Mouse (Mus musculus) hindbrain, embryonic 14.5 days (tissue): ENCODE measurements at regions not wholly inside any gene's neighbourhood (a gene's known extent, or its start where the extent isn't known, plus 50 kb on each side); places are given as distances from the start of the nearest gene placed in this dataset. TPM values are rescaled to one million over a fixed set of nuclear protein-coding genes. Genes with fewer than 3 reads are reported as not detected.

Source experiments
- ATAC-seq: fragments of 200-750 bp; cut with Nextera tagmentation; 2 replicates; pipeline ENCODE4 v1.8.0; 2017; ENCODE audit warnings: moderate number of reproducible peaks, mild to moderate bottlenecking, moderate TSS enrichment, moderate library complexity; ENCODE audit not compliant: low FRiP score
- DNase-seq: peaks from one replicate; pipeline ENCODE4 v3.0.0-alpha.2; 2015; ENCODE audit warnings: low spot score
- H3K27ac ChIP-seq: fragments of 300-500 bp; sonication (generic); 2 replicates; pipeline ENCODE4 v1.5.1; 2014; ENCODE audit warnings: mild to moderate bottlenecking, moderate library complexity
- H3K27me3 ChIP-seq: fragments of 300-500 bp; sonication (generic); 2 replicates; pipeline ENCODE4 v1.6.1; 2014; ENCODE audit warnings: mild to moderate bottlenecking, low read length, mixed read lengths; ENCODE audit not compliant: control insufficient read depth, insufficient read depth
- H3K36me3 ChIP-seq: fragments of 300-500 bp; sonication (generic); replicated peaks from 2 replicates; pipeline ENCODE4 v1.6.1; 2014; ENCODE audit not compliant: control insufficient read depth, insufficient read depth
- H3K4me1 ChIP-seq: fragments of 300-500 bp; sonication (generic); replicated peaks from 2 replicates; pipeline ENCODE4 v1.6.1; 2014; ENCODE audit warnings: antibody characterized with exemption, low read length, mixed read lengths; ENCODE audit not compliant: control insufficient read depth, insufficient read depth
- H3K4me2 ChIP-seq: fragments of 300-500 bp; sonication (generic); replicated peaks from 2 replicates; pipeline ENCODE4 v1.6.1; 2014; ENCODE audit warnings: mild to moderate bottlenecking, moderate library complexity
- H3K4me3 ChIP-seq: fragments of 300-500 bp; sonication (generic); replicated peaks from 2 replicates; pipeline ENCODE4 v1.5.1; 2014; ENCODE audit warnings: mild to moderate bottlenecking, low read length
- H3K9ac ChIP-seq: fragments of 300-500 bp; sonication (generic); 2 replicates; pipeline ENCODE4 v1.6.1; 2014
- H3K9me3 ChIP-seq: fragments of 300-500 bp; sonication (generic); 2 replicates; pipeline ENCODE4 v1.6.1; 2016; ENCODE audit warnings: low read length; ENCODE audit not compliant: control insufficient read depth
- WGBS: fragments of 180-500 bp; shearing (Covaris S2); extraction: QIAGEN DNeasy Blood & Tissue Kit; methylation state at CpG from one replicate; pipeline ENCODE4 v1.1.7; 2014; 5-methylcytosine and 5-hydroxymethylcytosine counted together
- microRNA-seq: library from miRNA; unstranded; fragments of <30 nt; microRNA quantifications from one replicate; pipeline ENCODE4, GENCODE M21; 2016

DNA sequence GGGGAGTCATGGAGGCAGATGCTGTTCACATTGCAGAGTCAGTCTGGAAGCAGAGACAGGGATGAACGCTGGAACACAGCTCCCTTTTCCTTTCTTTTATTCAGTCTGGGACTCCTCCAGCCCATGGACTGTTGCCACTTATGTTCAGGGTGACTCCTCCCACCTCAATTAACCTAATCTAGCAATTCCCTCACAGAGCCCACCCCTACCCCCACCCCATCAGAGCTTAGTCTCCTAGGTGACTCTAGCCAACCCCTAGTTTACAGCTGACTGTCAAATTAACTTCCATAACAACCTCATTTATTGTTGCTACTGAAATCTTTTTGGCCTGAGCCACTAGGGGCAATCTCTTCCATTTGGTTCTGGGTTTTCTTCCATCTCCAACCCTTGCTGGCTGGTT, 85.2 kb upstream of the Fam19a5 start:
- DNase-seq (no peak), ATAC-seq (no peak)
- H3K9ac ChIP-seq: no peak overlapping the region
- H3K4me1 ChIP-seq: no peaks in the 10 kb centered on the region
- H3K27me3 ChIP-seq: no peaks in the 10 kb centered on the region
- H3K9me3 ChIP-seq: no peaks in the 10 kb centered on the region
- no peak overlapping the region for H3K27ac ChIP-seq
- no peak overlapping the region for H3K4me2 ChIP-seq
- no peaks in the 10 kb centered on the region for H3K36me3 ChIP-seq
- 17% methylated on average over 1 of the region's 1 CpGs for WGBS
- no peak overlapping the region for H3K4me3 ChIP-seq

DNA sequence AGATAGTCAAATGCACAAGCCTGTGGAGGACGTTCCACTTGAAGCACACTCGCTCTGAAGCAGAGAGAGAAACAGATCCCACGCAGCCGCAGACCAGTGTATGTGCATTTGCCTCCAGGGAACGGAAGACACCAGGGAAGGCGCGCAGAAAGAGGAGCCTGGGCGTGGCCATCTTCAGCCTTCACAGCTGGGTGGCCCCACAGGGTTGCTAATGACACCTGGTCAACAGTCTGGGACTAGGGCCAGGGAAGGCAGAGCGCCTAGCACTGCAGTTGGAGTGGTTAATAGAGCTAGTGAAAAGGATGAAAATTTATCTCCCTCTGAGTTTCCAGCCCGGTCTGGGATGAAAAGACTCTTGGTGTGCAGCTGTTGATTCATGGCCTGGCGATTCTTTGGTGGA, 67.9 kb upstream of the Fam19a5 start:
- no peak overlapping the region for H3K4me2 ChIP-seq
- ATAC-seq: no peak
- no peak for DNase-seq
- H3K9ac ChIP-seq: no peak overlapping the region
- H3K36me3 ChIP-seq: no peaks in the 10 kb centered on the region
- H3K9me3 ChIP-seq: no peaks in the 10 kb centered on the region
- 51% methylated on average over 11 of the region's 11 CpGs for WGBS
- H3K4me3 ChIP-seq: no peak overlapping the region
- H3K27me3 ChIP-seq: no peaks in the 10 kb centered on the region
- no peaks in the 10 kb centered on the region for H3K4me1 ChIP-seq
- no peak overlapping the region for H3K27ac ChIP-seq

DNA sequence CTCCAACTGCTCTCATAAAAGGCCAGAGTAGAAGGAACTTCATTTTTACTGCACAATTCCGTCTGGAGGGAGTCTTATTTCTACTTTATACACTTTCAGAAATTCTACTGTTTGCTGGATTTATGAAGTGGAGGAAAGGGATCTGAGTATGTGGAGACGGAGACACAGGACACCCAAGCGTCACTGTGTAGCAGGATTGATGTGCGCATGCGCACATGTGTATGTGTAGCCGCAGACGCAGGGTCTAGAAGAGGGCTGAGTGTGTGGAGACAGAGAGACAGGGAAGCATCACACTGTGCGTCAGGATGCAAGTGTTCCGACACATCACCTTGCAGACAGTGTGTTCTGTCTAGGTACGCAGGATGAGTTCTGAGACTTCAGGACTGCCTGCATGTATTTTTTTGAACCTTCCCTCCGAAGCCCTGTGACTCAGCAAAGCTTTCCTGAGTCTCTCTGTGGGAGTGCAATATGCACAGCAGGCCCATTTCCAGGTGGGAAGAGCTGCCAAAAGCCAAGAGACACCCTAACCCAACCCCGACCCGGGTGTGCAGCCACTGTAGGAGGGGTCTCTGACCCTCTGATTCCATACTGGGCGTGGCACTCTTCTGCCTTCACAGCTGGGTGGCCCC, 67.1 kb upstream of the Fam19a5 start:
- H3K27ac ChIP-seq: no peak overlapping the region
- 89% methylated on average over 14 of the region's 14 CpGs for WGBS
- no peak for ATAC-seq

DNA sequence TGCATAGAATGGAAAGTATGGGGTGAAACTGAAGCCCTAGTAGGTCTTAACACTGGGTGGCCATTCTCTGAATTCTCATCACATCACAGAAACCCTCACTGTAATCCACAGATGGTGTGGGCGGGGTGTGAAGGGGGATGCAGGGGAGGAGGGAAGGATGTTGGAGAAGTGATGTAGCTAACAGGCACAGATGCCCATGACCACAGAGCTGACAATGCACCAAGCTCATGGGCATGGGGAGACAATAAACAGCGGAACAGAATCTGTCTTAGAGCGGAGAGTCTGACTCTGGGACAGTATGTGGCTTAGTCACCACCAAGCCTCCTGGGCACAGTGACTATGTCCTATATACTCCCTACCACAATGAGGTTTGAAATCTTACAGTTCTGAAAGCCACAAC, 63.3 kb upstream of the Fam19a5 start:
- Histone ChIP-seq H3K4me3 (no peak overlapping the region), H3K9ac (no peak overlapping the region), H3K36me3 (no peaks in the 10 kb centered on the region), H3K27ac (no peak overlapping the region), H3K9me3 (no peaks in the 10 kb centered on the region), H3K27me3 (no peaks in the 10 kb centered on the region), H3K4me2 (no peak overlapping the region), H3K4me1 (no peaks in the 10 kb centered on the region)
- no peak for ATAC-seq
- 76% methylated on average over 3 of the region's 3 CpGs for WGBS
- DNase-seq: no peak

More for the DNA sequence above, 67.1 kb upstream of the Fam19a5 start:
- H3K9me3 ChIP-seq: no peaks in the 10 kb centered on the region
- no peak overlapping the region for H3K4me3 ChIP-seq
- H3K4me1 ChIP-seq: no peaks in the 10 kb centered on the region
- H3K36me3 ChIP-seq: no peaks in the 10 kb centered on the region
- DNase-seq: no peak
- H3K4me2 ChIP-seq: no peak overlapping the region
- H3K27me3 ChIP-seq: no peaks in the 10 kb centered on the region
- no peak overlapping the region for H3K9ac ChIP-seq

Small RNA genes lying in the stretch of these regions (microRNA-seq; reads per million reads assigned to microRNA genes)
- gene Gm23416: not detected
